Mouse (Mus musculus): ENCODE measurements at regions not wholly inside any gene's neighbourhood (a gene's known extent, or its start where the extent isn't known, plus 50 kb on each side); places are given as distances from the start of the nearest gene placed in this dataset.

GRCm38 (mm10) chr14:15884641-15885340 lies 364.3 kb upstream of the Ngly1 start:
- TF ChIP-seq FLI1 (IDR thresholded peaks at IDR 0.05; ENCODE audit: low read length) (no peak), GATA1 (IDR thresholded peaks at IDR 0.05; ENCODE audit: borderline replicate concordance, low read length) (no peak)
